Mouse (Mus musculus): Measurements from ENCODE around the gene Hdgfl3.

Gene Hdgfl3

DNA sequence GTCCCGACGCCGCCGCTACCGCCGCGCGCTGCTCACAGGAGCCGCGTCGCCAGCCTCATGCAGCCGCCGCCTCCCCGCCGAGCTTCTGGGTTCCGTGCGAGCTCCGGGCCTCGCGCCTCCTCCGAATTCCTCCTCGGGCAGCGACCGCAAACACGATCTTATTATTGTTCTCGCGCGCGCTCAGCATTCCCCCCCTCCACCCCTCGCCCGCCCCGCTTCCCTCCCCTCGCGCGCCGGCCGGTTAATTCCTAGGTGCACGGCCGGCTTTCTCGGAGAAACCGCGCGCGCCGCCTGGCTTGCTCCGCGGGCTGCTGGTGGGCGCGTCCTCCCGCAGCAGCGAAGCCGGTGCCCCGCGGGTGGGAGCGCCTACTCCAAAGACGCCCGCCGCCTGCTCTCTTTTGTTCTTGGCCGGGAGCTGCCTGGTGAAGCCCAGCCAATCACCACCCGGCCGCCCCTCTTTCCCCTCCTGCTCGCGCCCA lies at the start of gene Hdgfl3:
Gene Hdgfl3, minus strand, starts transcription at position 207 of the 479 bp plus-strand sequence.
- peak; percentile 87 for DNase-seq

DNA sequence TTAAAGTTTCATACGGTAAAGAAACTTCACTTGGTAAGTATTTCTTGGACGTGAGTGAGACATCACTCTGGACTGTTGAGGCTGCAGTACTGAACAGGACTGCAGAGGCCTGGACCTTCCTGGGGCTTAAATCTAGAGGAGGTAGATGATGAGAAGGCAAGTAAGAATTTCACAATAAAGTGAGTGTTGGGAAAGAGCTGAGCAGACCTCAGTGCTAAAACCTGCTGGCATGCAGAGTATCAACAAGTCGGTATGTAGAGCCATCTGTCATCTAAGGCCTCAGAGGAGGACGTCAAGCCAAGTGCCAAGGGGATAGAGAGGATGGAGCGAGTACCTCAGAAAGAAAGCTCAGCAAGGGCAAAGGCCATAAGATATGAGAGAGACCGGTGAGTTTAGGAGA lies 49.4 kb upstream of the Hdgfl3 start:
- DNase-seq, result no peak

DNA sequence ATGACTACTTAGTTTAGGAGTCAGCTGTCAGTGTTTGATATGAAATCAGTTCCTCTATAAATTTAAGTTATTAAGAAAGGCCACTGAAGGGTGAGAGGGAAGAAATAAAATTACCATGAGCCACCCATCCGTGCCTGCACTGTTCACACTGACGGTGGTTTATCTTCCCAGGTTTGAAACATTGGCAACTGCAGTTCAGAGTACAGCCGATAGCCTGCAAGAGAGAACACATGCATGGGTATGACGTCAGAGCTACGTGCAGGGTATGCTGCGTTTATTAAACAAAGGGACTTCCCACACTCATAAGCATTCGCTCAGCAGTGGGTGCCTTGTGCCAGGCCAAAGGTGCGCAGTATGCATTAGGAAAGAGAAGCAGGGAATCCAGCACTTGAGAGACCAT lies 44.0 kb upstream of the Hdgfl3 start:
- DNase-seq, result no peak

DNA sequence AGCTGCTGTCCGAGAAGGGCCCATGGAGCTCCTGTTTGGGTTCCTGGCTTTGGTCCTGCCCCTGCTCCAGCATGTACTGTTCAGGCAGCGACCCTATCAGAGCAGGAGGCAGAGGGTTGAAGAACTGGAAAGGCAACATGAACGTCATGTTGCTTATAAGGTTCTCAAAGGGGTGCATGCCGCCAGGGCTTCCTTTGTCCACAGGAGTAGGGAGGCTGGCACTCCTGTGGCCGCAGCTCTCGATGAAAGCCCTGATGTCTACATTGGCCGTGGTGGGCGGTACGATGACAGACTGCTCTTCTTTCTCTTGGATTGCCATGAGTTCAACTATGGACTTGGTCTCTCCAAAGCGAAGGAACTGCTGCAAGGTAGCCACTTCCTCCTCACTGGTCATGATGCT lies 40.3 kb upstream of the Hdgfl3 start:
- DNase-seq, result no peak

DNA sequence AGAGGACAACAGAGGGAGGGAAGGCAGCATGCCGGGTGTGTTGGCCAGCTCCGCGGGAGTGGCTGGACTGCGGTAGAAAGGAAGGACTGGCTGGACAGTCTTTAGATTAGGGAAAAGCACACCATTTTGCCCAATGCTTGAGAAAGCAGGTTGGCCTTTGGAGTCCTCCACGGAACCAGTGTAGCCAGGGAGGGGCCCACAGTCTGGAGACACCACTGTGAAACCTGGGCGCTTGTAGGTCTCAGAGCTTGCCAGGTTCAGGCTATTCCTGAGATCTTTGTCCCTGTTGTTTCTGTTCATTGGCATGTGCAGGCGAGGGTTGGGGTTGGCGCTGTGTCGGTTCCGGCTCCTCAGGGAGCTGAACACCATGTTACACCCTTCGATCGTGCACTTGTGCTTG lies 39.7 kb upstream of the Hdgfl3 start:
- no peak for DNase-seq

DNA sequence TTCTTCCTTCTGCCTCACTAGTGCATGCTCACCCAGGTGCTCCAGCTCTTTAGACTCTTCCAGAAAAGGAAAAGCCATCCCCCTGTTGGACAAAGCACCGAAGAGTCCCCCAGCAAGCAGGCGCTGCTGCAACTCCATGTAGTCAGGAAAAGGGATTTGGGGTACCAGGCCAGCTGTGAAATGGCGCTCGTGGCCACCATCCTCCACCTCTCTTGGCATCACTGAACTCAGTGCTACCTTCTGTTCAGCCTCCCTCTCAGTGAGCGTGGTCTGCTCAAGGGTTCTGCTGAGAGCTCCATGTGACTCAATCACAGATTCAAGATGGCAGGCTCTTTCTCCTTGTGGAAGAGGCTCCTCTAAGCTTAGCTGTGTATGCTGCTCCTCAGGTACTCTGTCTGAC lies 39.1 kb upstream of the Hdgfl3 start:
- no peak for DNase-seq

DNA sequence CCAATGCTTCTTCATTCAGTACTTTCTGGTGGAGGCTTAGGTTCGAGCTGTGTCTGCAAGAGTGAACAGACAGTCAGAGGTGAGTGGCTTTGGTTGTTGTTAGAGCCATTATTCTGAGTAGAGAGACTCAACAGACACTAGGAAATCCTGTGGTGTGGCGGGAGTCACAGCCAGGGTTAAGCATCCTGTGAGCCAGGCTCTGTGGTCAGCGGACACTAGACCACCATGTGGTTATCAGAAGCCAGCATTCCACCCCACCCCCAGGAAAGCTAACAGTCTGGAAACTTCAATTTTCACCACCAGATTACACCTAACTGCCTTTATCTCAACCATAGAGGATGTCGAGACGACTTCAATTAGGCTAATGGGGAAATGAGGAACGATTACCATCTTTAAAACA lies 34.7 kb upstream of the Hdgfl3 start:
- no peak for DNase-seq

DNA sequence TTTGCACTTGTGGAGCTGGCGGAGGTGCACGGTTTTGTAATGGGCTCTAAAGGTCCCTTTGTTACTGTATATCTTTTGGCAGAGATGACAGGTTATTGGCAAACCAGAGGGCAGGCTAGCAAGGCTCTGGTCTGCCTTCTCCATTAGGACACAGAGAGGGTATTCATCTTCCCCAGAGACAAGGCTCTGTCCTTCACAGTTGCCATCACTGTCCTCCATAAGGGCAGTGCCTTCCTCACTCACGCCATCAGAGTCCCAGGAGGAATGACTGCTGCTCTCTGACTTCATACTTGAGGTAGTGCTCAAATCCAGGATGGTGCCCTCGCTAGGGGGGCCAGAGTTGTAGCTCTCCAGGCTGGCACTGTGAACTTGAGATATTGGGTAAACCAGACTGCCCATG lies 34.2 kb upstream of the Hdgfl3 start:
- no peak for DNase-seq

DNA sequence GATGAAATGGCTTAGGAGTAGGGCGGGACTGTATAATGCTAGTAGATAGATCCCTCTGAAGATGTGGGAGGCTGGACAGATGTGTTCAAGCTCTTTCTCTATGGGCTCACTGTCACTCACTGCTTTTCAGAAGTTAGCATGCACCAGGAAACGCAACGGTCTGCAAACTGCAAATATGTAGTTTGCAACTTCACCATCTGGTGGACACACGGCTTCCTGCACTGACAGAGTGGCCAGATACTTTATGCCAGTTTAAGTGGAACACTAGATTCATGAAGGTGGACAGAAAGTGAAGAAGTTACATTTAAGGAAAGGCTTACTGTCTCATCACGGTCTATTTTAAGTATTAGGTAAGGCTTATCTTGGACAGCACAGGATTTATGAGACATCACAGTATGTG lies 31.9 kb upstream of the Hdgfl3 start:
- DNase-seq, result no peak

DNA sequence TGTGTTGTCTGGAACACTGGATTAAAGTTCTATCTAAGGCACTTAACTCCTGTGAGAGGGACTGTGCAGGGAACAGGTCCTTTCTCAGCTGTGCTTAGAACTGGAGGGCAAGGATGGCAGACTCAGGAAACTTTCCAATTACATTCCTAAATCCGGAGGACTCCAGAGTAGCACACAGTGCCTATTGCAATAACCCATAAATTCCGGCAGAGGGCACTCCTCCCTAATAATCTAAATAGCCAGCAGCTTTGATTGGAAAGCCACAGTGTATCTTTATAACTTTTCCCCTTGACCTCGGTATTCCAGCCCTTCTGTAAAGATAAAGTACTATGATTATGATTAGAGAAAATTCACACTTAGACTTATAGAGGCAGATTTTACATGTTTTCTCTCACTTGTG lies 25.4 kb upstream of the Hdgfl3 start:
- no peak for DNase-seq

DNA sequence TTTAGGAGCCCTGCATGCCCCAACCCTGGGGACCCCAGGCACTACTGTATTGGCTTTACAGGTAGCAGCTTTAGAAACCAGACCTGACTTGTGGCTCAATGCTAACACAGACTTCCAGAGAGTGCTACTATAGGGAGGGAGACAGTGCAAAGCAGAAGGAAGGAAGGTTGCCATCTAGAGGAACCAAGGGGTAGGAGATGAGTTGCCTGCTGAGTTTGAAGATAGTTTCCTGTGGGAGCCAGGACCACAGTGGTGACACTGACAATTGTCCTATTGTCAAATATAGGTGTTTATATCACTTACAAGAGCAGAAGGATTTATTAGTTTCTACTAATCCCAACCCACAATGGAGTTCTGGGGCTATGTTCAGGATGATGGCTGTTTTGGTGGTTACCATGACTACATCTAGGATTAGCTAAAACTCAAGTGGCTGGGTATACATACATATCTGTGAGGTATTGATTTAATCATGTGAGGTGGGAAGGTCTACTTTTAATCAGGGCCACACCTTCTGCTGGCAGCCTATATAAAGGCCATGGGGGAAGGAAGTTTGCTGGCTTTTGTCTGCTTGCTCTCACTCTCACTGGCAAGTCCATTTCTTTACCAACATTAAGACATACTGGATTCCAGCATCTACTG lies 20.1 kb upstream of the Hdgfl3 start:
- no peak for DNase-seq

DNA sequence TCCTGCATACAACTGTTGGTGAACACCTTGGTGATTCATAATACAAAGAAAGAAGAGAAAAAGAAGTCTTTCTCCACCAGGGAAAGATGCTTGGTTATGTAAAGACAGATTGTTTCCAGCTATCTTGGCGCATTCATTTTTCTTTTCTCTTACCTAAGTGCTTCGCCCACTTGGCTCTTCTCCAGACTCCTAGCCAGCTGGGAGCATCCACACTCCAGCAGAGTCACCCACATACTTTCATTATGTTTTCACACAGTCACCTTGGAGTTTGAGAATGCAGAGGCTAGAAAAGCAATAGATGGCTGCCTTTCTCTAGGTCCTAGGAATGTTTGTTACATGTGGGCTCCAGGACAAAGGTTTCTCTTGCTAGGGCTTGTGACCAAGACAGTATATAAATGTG lies 16.2 kb upstream of the Hdgfl3 start:
- no peak for DNase-seq

DNA sequence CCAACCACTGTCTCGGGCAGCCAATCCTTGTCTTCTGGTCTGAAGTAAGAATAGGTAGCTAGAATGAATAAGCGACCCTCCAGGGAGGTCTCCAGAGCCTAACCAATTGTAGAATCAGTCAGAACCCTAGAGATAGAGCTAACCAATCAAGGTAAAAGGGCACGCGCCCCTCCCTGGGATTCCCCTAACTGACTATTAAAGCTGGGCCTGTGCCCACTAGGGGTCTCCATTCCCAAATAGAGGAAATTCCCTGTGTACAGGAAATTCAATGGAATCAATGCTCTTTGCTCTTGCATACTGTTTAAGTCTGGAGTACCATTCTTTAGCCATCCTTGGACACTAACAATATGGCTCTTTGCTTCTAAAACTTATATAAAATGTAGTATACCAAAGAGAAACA lies 11.1 kb upstream of the Hdgfl3 start:
- DNase-seq, result no peak

DNA sequence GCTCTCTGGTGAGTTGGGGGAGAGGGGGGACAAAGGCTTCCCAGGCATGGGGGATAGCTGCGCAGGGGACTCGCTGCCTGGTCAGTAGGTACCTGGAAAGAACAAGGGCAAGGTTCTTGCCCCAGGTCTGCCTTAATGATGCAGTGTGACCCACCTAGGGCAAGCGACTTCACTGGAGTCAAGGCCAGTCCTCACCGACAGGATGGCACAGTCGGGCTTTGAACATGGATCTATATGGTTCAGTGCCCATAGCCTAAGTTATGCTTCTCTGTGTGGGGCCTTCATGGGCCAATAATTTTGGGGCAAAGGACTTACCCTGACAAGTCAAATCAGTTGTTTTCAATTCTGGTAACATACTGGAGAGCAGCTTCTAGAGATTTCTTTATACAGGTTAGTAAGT lies 533 bp upstream of the Hdgfl3 start:
- DNase-seq, result no peak

DNA sequence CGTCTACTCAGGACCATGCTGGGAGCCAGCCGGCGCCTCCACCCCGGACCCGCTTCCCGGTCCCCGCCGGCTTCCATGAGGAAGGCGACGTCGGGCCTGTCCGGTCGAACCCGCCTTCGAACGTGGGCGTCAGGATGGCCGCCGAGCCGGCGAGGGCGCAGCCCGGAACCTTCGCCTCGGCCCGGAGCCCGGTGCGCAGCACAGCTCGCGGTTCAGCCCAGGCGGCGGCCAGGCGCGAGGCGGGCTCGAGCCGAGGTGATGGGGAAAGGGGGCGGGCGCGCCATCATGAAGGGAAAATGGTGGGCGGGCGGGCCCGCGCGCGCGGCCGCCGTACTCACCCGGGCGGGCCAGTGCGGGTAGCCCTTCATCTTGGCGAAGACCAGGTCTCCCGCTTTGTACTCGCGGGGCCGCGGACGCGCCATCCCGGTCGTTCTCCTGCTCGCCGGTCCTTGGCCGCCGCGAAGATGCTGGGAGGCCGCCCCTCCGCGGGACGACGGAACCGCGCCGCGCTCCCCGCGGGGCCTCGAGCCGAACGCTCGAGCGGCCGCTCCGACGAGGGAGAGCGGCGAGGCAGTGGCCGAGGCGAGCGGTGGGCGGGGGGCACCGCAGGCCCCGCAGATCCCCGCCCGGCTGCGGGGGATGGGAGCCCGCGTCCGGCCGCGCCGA lies 539 bp downstream of the Hdgfl3 start:
- DNase-seq, result peak; percentile 71

DNA sequence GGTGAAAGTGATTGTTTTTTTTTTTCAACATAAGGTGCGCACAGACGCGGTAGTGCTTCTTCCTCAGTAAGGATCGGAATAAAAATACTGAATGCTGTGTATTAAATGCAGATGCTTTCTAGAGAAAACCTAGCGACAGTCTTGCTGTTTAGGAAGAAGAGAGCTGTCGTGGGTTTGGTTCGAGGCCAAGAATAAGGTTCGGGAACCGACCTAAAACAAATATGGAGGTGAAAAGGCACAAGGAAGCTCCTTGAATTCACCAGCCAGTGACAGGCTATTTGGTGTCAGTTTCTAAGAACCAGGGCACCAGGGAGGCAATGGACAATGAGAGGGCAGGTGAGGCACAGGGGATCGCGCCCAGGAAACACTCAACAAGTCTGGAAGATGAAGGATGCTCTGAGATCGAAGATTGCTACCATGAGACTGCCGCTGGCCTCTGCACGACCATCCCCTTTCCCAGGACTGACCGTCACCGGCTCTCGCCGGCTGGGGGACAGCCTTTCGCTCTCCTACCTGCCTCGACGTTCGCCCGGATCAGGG lies 1.1 kb downstream of the Hdgfl3 start:
- no peak for DNase-seq

DNA sequence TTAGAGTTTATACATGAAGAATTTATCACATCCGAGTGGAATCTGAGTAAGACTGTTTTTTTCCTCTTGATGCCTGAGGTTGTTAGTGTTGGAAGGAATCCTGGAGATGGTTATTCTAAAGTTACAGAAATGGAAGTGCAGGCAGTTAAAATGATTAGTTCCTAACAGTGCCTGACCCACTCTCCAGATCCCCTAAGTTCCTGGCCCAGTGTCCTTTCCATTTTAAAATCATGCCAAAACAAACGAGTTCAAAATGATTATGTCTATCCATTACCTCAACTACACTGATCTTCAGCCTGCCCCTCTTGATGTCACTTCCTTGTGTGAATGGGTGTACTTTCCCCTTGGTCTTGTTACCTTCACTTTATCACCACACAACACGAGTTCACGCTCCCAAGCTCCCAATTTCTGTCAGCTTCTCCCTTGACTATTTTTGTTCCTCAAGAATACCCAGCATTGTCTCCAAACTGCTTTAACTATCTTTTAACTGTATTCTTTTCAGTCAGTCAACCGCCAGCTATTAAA lies 1.7 kb downstream of the Hdgfl3 start:
- no peak for DNase-seq

DNA sequence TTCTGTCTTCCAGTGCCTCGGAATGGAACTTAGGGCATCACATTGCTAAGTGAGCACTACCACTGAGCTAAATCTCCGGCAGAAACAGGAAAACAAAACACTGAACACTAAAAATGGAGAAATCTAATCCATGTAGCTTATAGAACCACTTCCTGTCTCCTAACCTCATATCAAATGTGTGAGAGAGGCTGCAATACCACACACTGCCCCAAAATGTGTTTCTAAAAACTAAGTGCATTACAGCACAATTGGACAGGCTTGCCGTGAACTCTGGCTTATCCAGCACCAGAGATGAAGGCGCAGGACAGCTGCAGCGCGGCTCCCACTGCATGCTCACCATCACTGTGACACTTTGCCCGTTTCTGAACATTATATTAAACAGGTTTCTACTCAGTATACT lies 5.3 kb downstream of the Hdgfl3 start:
- no peak for DNase-seq

DNA sequence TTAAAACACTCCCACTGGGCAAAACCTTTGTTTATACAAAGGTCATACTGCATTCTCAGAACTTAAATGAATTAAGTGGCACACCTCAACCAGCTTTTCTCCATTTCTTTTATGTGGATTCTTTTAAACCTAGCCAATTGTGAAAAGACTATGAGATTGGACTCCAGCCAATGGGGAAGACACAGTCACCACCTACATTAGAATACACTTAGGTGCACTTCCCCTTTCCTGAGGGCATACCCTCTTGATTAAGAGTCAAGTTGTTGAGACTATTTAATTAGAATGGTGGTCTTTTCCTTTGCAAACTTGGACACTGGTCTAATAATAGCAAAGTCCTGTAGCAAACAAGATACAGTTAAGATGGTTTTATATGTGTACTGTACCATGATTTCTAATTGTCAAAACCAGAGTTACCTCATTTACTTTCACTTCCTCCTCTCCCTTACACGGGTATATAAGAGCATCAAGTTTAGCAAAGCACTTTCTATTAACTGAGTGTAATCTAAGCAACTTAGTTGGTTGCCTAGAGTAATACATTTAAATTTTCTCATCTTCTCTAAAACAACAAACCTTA lies 12.8 kb downstream of the Hdgfl3 start:
- no peak for DNase-seq

DNA sequence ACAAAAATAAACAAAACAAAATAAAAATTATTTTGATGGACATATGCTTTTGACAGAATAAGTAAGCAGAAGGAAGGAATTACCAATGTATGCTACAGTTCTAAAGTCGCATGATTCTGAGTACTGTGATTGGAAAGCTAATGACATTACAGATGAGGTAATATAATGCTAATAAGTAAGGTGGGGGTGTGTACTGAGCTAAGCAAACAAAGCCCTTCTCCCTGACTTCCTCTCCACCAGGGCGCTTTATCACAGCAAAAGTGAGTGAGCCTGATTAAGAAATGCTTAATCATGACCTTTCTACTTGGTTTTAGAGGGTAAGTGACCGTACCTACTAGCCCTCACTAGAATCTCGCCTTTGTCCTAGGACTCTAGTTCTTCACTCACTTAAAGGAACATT lies 14.0 kb downstream of the Hdgfl3 start:
- DNase-seq, result no peak

DNA sequence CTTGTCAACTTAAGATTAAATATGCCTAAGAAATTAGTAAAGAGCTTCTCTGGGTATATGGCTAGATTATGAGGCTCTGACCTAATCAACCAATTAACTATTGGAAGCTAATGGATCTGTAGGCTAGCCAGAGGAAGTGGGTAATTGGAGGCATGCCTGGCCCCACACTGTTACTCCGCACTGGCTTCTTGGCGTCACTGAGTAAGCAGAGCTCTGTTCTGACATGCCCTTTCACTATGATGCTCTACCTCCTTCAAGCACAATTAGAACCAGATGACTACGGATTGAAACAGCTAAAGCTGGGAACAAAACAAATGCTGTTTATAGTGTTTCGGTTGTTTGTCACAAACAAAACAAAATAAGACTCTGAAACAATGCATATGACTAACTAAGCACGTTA lies 16.0 kb downstream of the Hdgfl3 start:
- DNase-seq, result peak; percentile 21

DNA sequence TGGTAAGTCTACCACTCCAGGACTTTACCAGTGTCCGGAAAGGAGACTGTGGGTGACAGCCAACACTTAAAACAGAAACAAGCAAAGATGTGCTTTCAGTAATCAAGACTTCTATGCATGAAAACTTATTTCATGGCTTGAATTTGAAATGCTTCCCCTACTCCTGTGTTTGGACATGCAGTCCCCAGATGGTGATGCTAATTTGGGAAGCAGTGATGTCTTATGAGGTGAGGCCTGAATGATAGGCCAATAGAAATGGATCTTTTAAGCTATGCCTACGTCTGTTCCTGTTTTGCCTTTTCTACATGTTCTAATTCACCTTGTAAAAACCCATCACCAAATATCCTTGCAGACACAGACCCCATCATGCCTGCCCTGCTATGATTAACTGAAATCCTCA lies 29.3 kb downstream of the Hdgfl3 start:
- no peak for DNase-seq

DNA sequence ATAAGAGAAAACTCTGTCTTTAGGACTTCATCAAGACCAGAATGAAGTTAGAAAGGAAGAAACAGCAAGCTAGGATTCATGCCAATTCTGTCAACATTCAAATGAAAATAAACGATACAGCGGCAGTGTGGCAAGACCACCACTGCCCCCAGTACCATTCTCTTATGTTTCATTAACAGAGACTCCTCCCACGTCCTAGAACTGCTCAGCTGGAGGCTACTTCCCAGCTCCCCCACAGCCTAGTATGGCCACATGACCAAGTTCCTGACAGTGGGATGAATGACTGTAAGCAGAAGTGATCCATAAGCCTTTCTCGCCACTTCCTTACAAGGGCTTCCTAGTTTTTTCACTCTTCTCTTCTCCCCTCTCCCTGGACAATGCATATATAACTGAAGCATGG lies 30.2 kb downstream of the Hdgfl3 start:
- no peak for DNase-seq

DNA sequence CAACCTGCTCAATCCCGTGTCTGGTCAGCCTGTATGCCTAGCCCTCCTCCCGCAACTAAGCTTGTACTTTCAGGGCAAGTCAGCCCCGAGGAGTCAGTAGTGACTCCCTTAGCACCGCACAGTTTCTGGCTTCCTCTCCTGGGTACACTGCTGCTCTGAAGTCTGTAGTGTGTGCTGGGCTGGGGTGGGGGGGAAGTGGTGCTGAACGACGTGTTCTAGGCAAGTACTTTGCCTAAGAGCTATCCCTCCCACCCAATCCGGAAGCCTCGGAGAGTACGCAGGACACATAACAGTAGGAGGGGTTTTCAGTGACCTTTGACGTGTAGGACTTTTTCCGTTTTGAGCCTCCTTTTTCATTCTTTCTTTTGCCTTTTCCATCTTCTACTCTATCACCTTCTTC lies 34.9 kb downstream of the Hdgfl3 start:
- DNase-seq, result no peak

Data from cerebellum, adult 9-11 months (tissue).